Mouse (Mus musculus) testis, adult 2 months (tissue): ENCODE data around the gene Gpr137c. TPM values are rescaled to one million over a fixed set of nuclear protein-coding genes. Genes with fewer than 3 reads are reported as not detected.

ENCODE experiments used
- H3K27ac ChIP-seq: fragments of 200-500 bp; 2 replicates; pipeline ENCODE4 v1.5.1; 2012; ENCODE audit warnings: low read depth, low read length; ENCODE audit not compliant: control insufficient read depth, insufficient read depth
- H3K27me3 ChIP-seq: fragments of 200-500 bp; 2 replicates; pipeline ENCODE4 v1.6.1; 2012; ENCODE audit warnings: mild to moderate bottlenecking, low read length, moderate library complexity; ENCODE audit not compliant: control insufficient read depth, insufficient read depth
- H3K36me3 ChIP-seq: fragments of 200-500 bp; 2 replicates; pipeline ENCODE4 v1.6.1; 2012; ENCODE audit warnings: mild to moderate bottlenecking, low read length; ENCODE audit not compliant: control insufficient read depth, insufficient read depth
- H3K4me1 ChIP-seq: fragments of 200-500 bp; 2 replicates; pipeline ENCODE4 v1.6.1; 2012; ENCODE audit warnings: low read length; ENCODE audit not compliant: control insufficient read depth, insufficient read depth
- H3K4me3 ChIP-seq: fragments of 200-500 bp; 2 replicates; pipeline ENCODE4 v1.5.1; 2012; ENCODE audit warnings: low read depth, mild to moderate bottlenecking, low read length, moderate library complexity, mixed read lengths; ENCODE audit not compliant: control insufficient read depth
- CTCF ChIP-seq: fragments of 200-500 bp; IDR thresholded peaks from 2 replicates; pipeline ENCODE4 v1.5.1; 2012; ENCODE audit warnings: low read depth, mild to moderate bottlenecking, inconsistent platforms, low read length, moderate library complexity; ENCODE audit not compliant: control insufficient read depth, insufficient read depth, insufficient replicate concordance
- POLR2A ChIP-seq: fragments of 200-500 bp; IDR thresholded peaks from 2 replicates; pipeline ENCODE4 v1.6.1; 2012; ENCODE audit warnings: low read depth, mild to moderate bottlenecking, inconsistent platforms, low read length, moderate library complexity; ENCODE audit not compliant: control insufficient read depth
- polyA plus RNA-seq: library from polyadenylated mRNA; depleted of rRNA; stranded (reverse); fragments of >200 nt; gene quantifications from 2 replicates; pipeline ENCODE4 v1.2.3, GENCODE M21; 2012

The Gpr137c gene
- polyA plus RNA-seq, 1 experiment, result 7.8 TPM

- Histone ChIP-seq H3K27ac (no peak overlapping the region), H3K4me1 (no peaks in the 10 kb centered on the region), H3K36me3 (no peaks in the 10 kb centered on the region), H3K4me3 (no peak overlapping the region), H3K27me3 (no peaks in the 10 kb centered on the region)
- TF ChIP-seq CTCF (no peak), POLR2A (no peak)
Observed at GRCm38 (mm10) chr14:45200607-45201006, 18.9 kb upstream of the Gpr137c start.

GRCm38 (mm10) chr14:45210683-45211082, 8.8 kb upstream of the Gpr137c start:
- H3K36me3 ChIP-seq, result no peaks in the 10 kb centered on the region
- TF ChIP-seq CTCF (no peak), POLR2A (no peak)
- no peak overlapping the region for H3K27ac ChIP-seq
- H3K27me3 ChIP-seq, result no peaks in the 10 kb centered on the region
- H3K4me1 ChIP-seq, result no peaks in the 10 kb centered on the region
- H3K4me3 ChIP-seq, result no peak overlapping the region

GRCm38 (mm10) chr14:45211431-45211830, 8.1 kb upstream of the Gpr137c start:
- Histone ChIP-seq H3K36me3 (no peaks in the 10 kb centered on the region), H3K4me1 (no peaks in the 10 kb centered on the region), H3K4me3 (no peak overlapping the region), H3K27me3 (no peaks in the 10 kb centered on the region), H3K27ac (no peak overlapping the region)
- no peak for TF ChIP-seq POLR2A
- TF ChIP-seq CTCF, result no peak

- Histone ChIP-seq H3K27me3 (no peaks in the 10 kb centered on the region), H3K27ac (no peak overlapping the region), H3K4me1 (peaks cover 2% of the 10 kb centered on the region; the same call in 1 of the 2 replicates), H3K36me3 (no peaks in the 10 kb centered on the region), H3K4me3 (no peak overlapping the region)
- TF ChIP-seq POLR2A (no peak), CTCF (no peak)
Observed at GRCm38 (mm10) chr14:45216711-45217340, 2.7 kb upstream of the Gpr137c start.

GRCm38 (mm10) chr14:45217693-45218092, 1.8 kb upstream of the Gpr137c start:
- Histone ChIP-seq H3K4me3 (no peak overlapping the region), H3K27me3 (no peaks in the 10 kb centered on the region)
- TF ChIP-seq CTCF, result no peak
- no peak for TF ChIP-seq POLR2A

GRCm38 (mm10) chr14:45220090-45220956, 806 bp downstream of the Gpr137c start, which contains the start of gene Txndc16:
Gene Txndc16, minus strand, starts transcription at chr14:45220328.
- H3K27ac ChIP-seq, result peak within 1 kb of the TSS; percentile 76
- H3K4me1 ChIP-seq, result peaks cover 2% of the 10 kb centered on the region; the same call in 1 of the 2 replicates
- peak within 1 kb of the TSS; percentile 92 for H3K4me3 ChIP-seq
- TF ChIP-seq CTCF, result no peak
- no peak for TF ChIP-seq POLR2A
- H3K27me3 ChIP-seq, result no peaks in the 10 kb centered on the region
- H3K36me3 ChIP-seq, result no peaks in the 10 kb centered on the region

More at GRCm38 (mm10) chr14:45217693-45218092, 1.8 kb upstream of the Gpr137c start:
- peaks cover 2% of the 10 kb centered on the region; the same call in 1 of the 2 replicates for H3K4me1 ChIP-seq
- H3K27ac ChIP-seq, result no peak overlapping the region
- no peaks in the 10 kb centered on the region for H3K36me3 ChIP-seq

- Histone ChIP-seq H3K36me3 (no peaks in the 10 kb centered on the region), H3K27me3 (no peaks in the 10 kb centered on the region), H3K4me3 (peak overlapping the region; percentile 83), H3K27ac (no peak overlapping the region), H3K4me1 (peaks cover 2% of the 10 kb centered on the region; the same call in 1 of the 2 replicates)
- TF ChIP-seq CTCF, result no peak
Observed at GRCm38 (mm10) chr14:45220957-45221630, 1.6 kb downstream of the Gpr137c start.
